17 mouse cellular contexts compared by ENCODE assay signal in the genomic region with DNA sequence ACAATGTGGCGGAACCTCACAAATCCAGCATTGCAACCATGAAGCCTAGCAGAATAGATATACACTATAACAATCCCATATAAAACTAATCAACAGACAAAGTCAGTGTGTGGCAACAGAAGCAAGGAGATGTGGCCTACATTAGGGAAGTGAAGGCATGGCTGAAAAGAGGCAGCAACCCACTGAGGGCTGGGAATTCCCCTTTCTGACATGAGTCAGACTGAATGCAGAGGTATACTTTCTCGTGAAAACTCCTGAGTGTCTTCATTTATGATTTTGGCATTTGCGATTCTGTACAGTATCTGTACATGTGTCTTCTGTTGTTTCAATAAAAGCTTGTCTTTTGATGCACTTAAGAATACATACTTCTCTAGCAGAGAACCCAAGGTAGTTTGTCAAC.
"Had no signal": no experiment of that assay in that cellular context is flagged by ENCODE, and none has a peak within 500 bp of the region (broad histone marks: within the 10 kb centered on the region; RNA-seq: fewer than 3 reads in every experiment).

No protein-coding gene starts in this region.

- H3K27ac ChIP-seq: kidney, embryonic 15.5 days; limb, embryonic 12.5 days; liver, embryonic 13.5 days; lung, embryonic 15.5 days; macrophage; midbrain, embryonic 12.5 days; neural tube, embryonic 13.5 days had no signal

- H3K4me1 ChIP-seq: limb, embryonic 12.5 days; lung, embryonic 15.5 days had no signal

- H3K4me3 ChIP-seq: kidney, embryonic 15.5 days; limb, embryonic 12.5 days; liver, embryonic 13.5 days; lung, embryonic 15.5 days; midbrain, embryonic 12.5 days; neural tube, embryonic 13.5 days had no signal

- H3K27me3 ChIP-seq: kidney, embryonic 15.5 days; limb, embryonic 12.5 days; liver, embryonic 13.5 days; lung, embryonic 15.5 days; midbrain, embryonic 12.5 days; neural tube, embryonic 13.5 days had no signal

- DNase-seq: kidney, postnatal 25 days; layer of hippocampus, adult 9-11 months; layer of hippocampus, postnatal 36 days; liver; liver, embryonic 13.5 days; liver, postnatal 0 days; lung, postnatal 14 days; right cerebral cortex, postnatal 14 days; thymus, adult 18-20 months; thymus, postnatal 14 days had no signal

- H3K9me3 ChIP-seq: kidney, embryonic 15.5 days; limb, embryonic 12.5 days; liver, embryonic 13.5 days; lung, embryonic 15.5 days; midbrain, embryonic 12.5 days; neural tube, embryonic 13.5 days had no signal

- ATAC-seq: liver, postnatal 0 days; midbrain, embryonic 16.5 days had no signal

- H3K4me2 ChIP-seq: kidney, embryonic 15.5 days; limb, embryonic 12.5 days; liver, embryonic 13.5 days; lung, embryonic 15.5 days; midbrain, embryonic 12.5 days; neural tube, embryonic 13.5 days had no signal

- H3K9ac ChIP-seq: kidney, embryonic 15.5 days; limb, embryonic 12.5 days; liver, embryonic 13.5 days; liver, postnatal 0 days; lung, embryonic 15.5 days; midbrain, embryonic 12.5 days; neural tube, embryonic 13.5 days had no signal

- H3K36me3 ChIP-seq: kidney, embryonic 15.5 days; limb, embryonic 12.5 days; liver, embryonic 13.5 days; lung, embryonic 15.5 days; midbrain, embryonic 12.5 days; neural tube, embryonic 13.5 days had no signal
